Mouse (Mus musculus) gastrocnemius, postnatal 25 days (tissue): ENCODE results near the gene Prr14. TPM values are rescaled to one million over a fixed set of nuclear protein-coding genes. Genes with fewer than 3 reads are reported as not detected.

ENCODE experiments used
- DNase-seq: peaks from one replicate; pipeline ENCODE4 v3.0.0; 2022
- microRNA-seq, 2 experiments: library from miRNA; unstranded; fragments of <30 nt; microRNA quantifications; one replicate each; pipeline ENCODE4 v1.2.0; 2021; ENCODE audit warnings: borderline replicate concordance in 2 of 2
- total RNA-seq, 2 experiments: library from RNA; stranded (reverse); gene quantifications; 1 replicate in 1 of 2; 2 replicates in 1 of 2; pipeline ENCODE4 v1.2.3; 2021

The Prr14 gene
- total RNA-seq, 2 experiments from 2014 or later = 17.3 to 17.7 TPM

DNA sequence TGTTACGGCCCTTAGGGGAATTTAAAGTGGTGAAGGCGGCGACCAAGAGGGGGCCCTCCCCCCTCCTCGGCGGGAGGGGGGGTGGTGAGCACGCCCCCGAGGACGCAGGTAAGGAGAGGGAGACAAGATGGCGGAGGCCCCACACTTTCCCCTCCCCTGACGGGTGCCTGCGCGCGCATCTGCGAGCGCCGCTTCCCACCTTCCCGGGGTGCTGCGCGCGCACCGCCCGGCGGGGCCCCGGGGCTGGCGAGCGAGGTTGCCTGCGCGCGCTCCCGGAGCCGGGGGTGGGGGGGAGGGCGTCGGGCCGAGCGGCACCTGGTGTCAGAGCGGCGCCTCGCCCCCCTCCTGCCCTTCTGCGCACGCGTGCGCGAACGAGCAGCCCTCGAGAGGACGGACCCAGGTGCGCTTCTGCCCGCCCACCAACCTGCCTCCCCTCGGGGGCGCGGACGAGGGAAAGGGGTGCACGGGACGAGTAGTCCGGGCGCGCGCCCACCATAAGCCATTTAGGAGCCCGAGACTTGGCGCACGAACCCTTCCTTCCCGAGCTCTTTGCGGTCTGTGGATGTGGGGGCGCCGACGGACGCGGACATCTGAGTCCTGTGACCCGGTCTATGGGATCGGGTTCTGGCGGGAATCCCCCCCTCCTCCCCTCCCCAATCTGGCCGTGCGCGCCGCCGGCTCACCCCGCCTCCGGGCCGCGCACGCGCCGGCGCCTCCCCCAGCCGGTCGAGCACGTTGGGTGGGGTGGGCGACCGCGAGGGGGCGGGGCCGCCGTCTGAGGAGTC is 53.0 kb downstream of the Prr14 start:
- DNase-seq = peak; percentile 93

DNA sequence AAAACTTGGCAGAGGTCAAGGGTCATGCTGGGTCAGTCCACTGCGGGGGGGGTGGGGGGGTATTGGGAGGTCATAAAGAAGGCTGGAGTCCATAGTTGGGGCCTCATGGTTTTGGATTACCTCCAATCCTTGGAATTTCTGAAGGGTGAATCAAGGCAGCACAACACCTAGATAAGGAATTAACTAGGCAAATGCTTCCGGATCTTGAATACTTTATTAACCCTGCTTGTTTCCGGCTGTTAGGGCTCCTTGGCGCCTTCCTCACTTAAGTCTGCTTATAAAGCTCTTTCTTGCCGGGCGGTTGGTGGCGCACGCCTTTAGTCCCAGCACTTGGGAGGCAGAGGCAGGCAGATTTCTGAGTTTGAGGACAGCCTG is 53.6 kb downstream of the Prr14 start:
- DNase-seq = peak; percentile 9

DNA sequence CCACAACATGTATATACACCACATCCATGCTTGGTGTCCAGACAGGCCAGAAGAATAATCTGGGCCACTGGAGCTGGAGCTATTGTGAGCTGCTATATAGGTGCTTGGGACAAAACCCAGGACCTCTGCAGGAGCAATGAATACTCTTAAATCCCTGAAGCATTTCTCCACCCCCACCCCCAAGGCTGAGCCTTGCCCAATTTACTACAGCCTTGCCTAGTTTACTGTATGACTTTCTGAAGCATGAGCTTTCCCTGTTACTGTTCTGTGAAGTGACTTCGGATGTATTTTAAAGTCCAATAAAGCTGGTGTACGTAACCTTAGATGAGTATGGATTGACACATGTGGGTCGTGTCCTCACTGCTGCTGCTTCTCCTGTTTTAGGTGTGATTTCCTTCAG is 54.4 kb downstream of the Prr14 start:
- no peak for DNase-seq

DNA sequence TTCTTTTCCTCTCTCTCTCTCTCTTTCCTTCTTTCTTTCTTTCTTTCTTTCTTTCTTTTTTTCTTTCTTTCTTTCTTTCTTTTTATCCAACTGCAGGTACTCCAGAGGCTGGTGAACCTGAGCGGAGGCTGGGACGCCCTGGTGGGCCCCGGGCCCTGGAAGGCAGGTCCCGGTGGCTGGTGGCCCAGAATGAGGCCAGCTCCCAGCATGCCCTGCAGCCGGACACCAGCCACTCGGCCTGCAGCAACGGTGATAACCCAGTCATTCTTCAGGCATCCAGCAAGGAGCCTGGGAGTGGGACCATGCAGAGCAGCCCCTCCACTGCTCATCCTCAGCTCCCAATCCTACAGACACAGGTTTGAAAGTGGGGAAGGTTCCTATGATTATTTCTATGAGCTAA is 56.4 kb downstream of the Prr14 start:
- DNase-seq = peak; percentile 15

DNA sequence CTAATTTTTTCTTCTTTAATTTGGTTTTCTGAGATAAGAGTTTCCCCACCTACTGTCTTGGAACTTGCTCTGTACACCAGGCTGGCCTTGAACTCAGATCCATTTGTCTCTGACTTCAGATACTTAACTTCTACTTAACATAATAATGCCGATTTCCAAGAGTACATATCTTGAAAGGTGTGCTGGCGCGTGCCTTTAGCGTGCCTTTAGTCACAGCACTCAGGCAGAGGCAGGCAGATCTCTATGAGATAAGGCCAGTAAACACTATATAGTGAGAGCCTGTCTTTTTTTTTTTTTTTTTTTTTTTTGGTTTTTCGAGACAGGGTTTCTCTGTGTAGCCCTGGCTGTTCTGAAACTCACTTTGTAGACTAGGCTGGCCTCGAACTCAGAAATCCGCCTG is 56.9 kb downstream of the Prr14 start:
- DNase-seq = no peak

DNA sequence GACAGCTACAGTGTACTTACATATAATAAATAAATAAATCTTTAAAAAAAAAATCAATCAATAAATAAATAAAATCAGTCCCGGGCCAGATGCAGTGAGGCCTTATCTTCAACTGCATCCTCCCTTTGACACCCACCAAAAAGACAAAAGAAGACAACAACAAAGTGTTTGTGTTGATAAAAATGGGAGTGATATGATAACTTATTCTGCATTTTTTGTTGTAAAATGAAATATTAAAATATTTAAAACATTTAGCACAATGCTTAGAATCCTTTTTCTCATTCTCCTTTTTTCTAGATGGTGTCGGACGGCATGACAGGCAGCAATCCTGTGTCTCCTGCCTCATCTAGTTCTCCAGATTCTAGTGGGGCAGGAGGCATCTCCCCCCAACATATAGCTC is 59.9 kb downstream of the Prr14 start, which contains the start of gene Gm42715:
TSS of gene Gm42715 (plus strand) at position 301 of the 400 bp plus-strand sequence.
- no peak for DNase-seq

Small RNAs within 50 kb of the gene (microRNA-seq; reads per million reads assigned to microRNA genes)
- 0 reads per million in 2 experiments for gene Gm47278
- 0 reads per million in 2 experiments for gene Mir7060

Other genes starting within 250 kb of the Prr14 start
- 1 to 10 TPM; 4.0 to 4.2 TPM for gene Zfp553, start 226.6 kb upstream of the Prr14 start, total RNA-seq
- 1 to 10 TPM; 1.5 to 1.7 TPM for gene Sept1, start 226.5 kb upstream of the Prr14 start, total RNA-seq
- 10 to 100 TPM; 15.8 to 16.8 TPM for gene Zfp771, start 215.3 kb upstream of the Prr14 start, total RNA-seq
- gene Dctpp1, start 198.9 kb upstream of the Prr14 start, total RNA-seq = 10 to 100 TPM; 26.5 to 28.7 TPM
- 10 to 100 TPM; 28.6 to 30.7 TPM for gene Sephs2, start 185.6 kb upstream of the Prr14 start, total RNA-seq
- under 1 TPM; 0.26 to 0.40 TPM for gene Itgal, start 163.4 kb upstream of the Prr14 start, total RNA-seq
- 10 to 100 TPM; 27.0 to 28.4 TPM for gene Zfp768, start 114.0 kb upstream of the Prr14 start, total RNA-seq
- gene Zfp747, start 83.6 kb upstream of the Prr14 start, total RNA-seq = 1 to 10 TPM; 2.9 to 3.0 TPM
- 1 to 10 TPM; 1.5 TPM for gene 9130019O22Rik, start 72.4 kb upstream of the Prr14 start, total RNA-seq
- gene E430018J23Rik, start 66.0 kb upstream of the Prr14 start, total RNA-seq = 1 to 10 TPM; 1.7 to 1.8 TPM
- gene Zfp764, start 52.8 kb upstream of the Prr14 start, total RNA-seq = 1 to 10 TPM; 1.7 TPM
- 1 to 10 TPM; 2.0 to 2.7 TPM for gene Zfp688, start 37.5 kb upstream of the Prr14 start, total RNA-seq
- gene Zfp689, start 10.5 kb upstream of the Prr14 start, total RNA-seq = 1 to 10 TPM in 1 of 2 experiments, under 1 TPM in 1; 0.67 to 1.0 TPM
- gene Fbrs, start 19.6 kb downstream of the Prr14 start, total RNA-seq = 10 to 100 TPM; 15.8 to 16.8 TPM
- gene Srcap, start 52.4 kb downstream of the Prr14 start, total RNA-seq = 10 to 100 TPM; 46.1 to 47.6 TPM
- 1 to 10 TPM; 4.7 to 5.2 TPM for gene Gm42715, start 60.0 kb downstream of the Prr14 start, total RNA-seq
- not detected for gene Tmem265, start 101.8 kb downstream of the Prr14 start, total RNA-seq
- 1 to 10 TPM; 8.2 to 9.4 TPM for gene Phkg2, start 113.7 kb downstream of the Prr14 start, total RNA-seq
- 1 to 10 TPM; 2.1 to 4.5 TPM for gene Ccdc189, start 129.0 kb downstream of the Prr14 start, total RNA-seq
- 10 to 100 TPM; 29.4 to 30.0 TPM for gene Rnf40, start 129.2 kb downstream of the Prr14 start, total RNA-seq
- 1 to 10 TPM; 8.4 to 9.4 TPM for gene Zfp629, start 156.2 kb downstream of the Prr14 start, total RNA-seq
- gene Bcl7c, start 249.3 kb downstream of the Prr14 start, total RNA-seq = 10 to 100 TPM; 41.2 to 41.7 TPM